Mouse (Mus musculus) midbrain, embryonic 14.5 days (tissue): Measurements from ENCODE around the gene Gpr156. TPM values are rescaled to one million over a fixed set of nuclear protein-coding genes. Genes with fewer than 3 reads are reported as not detected.

Experiments
- ATAC-seq: fragments of 200-750 bp; cut with Nextera tagmentation; 2 replicates; pipeline ENCODE4 v1.8.0; 2017; ENCODE audit warnings: moderate number of reproducible peaks, moderate library complexity; ENCODE audit not compliant: low FRiP score, low TSS enrichment
- DNase-seq: peaks from one replicate; pipeline ENCODE4 v3.0.0-alpha.2; 2015
- H3K27ac ChIP-seq: fragments of 300-500 bp; sonication (generic); replicated peaks from 2 replicates; pipeline ENCODE4 v1.5.1; 2014; ENCODE audit warnings: mild to moderate bottlenecking, low read depth, low read length, moderate library complexity
- H3K27me3 ChIP-seq: fragments of 300-500 bp; sonication (generic); 2 replicates; pipeline ENCODE4 v1.6.1; 2014; ENCODE audit warnings: low read length, control low read depth, mixed read lengths; ENCODE audit not compliant: control insufficient read depth, insufficient read depth
- H3K36me3 ChIP-seq: fragments of 300-500 bp; sonication (generic); 2 replicates; pipeline ENCODE4 v1.6.1; 2014; ENCODE audit warnings: low read length, control low read depth; ENCODE audit not compliant: control insufficient read depth, insufficient read depth
- H3K4me1 ChIP-seq: fragments of 300-500 bp; sonication (generic); 2 replicates; pipeline ENCODE4 v1.6.1; 2014; ENCODE audit warnings: mild to moderate bottlenecking, antibody characterized with exemption, low read length, control low read depth; ENCODE audit not compliant: control insufficient read depth, insufficient read depth
- H3K4me2 ChIP-seq: fragments of 300-500 bp; sonication (generic); 2 replicates; pipeline ENCODE4 v1.6.1; 2014; ENCODE audit warnings: mild to moderate bottlenecking, low read length, moderate library complexity
- H3K4me3 ChIP-seq: fragments of 300-500 bp; sonication (generic); replicated peaks from 2 replicates; pipeline ENCODE4 v1.5.1; 2014; ENCODE audit warnings: low read depth, low read length
- H3K9ac ChIP-seq: fragments of 300-500 bp; sonication (generic); replicated peaks from 2 replicates; pipeline ENCODE4 v1.6.1; 2014; ENCODE audit warnings: mild to moderate bottlenecking, low read length, moderate library complexity
- H3K9me3 ChIP-seq: fragments of 300-500 bp; sonication (generic); 2 replicates; pipeline ENCODE4 v1.6.1; 2016; ENCODE audit warnings: low read length, control low read depth, mixed read lengths; ENCODE audit not compliant: control insufficient read depth
- WGBS: fragments of 180-500 bp; shearing (Covaris S2); extraction: QIAGEN DNeasy Blood & Tissue Kit; methylation state at CpG from one replicate; pipeline ENCODE4 v1.1.7; 2014; 5-methylcytosine and 5-hydroxymethylcytosine counted together
- polyA plus RNA-seq: library from polyadenylated mRNA; unstranded; fragments of >200 nt; fragmentation: Nextera tagmentation; extraction: Ambion mirVana; gene quantifications from 2 replicates; pipeline ENCODE4 v1.2.1, GENCODE M21; 2014

Gpr156 gene
- polyA plus RNA-seq, 1 experiment from 2014 or later: 7.6 TPM

DNA sequence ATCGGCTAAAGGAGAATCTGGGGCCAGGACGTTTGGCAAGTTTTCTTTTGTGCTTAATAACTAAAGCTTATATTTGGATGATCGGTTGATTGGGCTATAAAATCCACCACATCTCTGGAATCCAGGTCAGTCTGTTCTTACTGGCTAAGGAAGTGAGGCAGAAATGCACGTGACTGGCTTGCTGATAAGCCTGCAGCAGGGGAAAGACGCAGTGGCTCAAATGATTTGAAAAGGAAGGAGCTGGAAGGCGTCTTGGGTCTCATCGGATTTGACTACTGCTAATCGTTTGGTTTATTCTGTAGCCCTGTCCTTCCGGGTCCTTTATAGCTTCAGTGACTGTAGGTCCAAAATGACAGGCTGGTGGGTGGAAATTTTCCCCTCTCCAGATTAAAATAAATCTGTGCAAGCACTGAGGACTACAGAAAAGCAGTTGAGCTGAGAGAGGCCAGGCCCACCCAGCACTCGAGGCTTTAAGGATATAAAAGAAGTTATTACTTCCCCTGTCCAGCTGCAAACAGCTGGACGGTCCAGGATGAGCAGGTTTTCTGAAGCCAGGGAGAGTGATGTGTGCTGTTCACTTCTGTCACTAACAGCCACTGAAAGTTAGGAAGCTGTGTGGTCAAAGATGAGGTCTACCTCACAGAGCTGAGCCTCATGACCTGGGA is 57.7 kb downstream of the Gpr156 start:
- H3K27ac ChIP-seq: peak overlapping the region; percentile 80
- DNase-seq (peak; percentile 75), ATAC-seq (peak; percentile 48; the same call in 1 of the 2 replicates)
- H3K4me3 ChIP-seq: no peak overlapping the region
- H3K4me2 ChIP-seq: peak overlapping the region; percentile 21
- peaks cover 19% of the 10 kb centered on the region for H3K4me1 ChIP-seq
- no peaks in the 10 kb centered on the region for H3K27me3 ChIP-seq
- H3K36me3 ChIP-seq: no peaks in the 10 kb centered on the region
- H3K9me3 ChIP-seq: no peaks in the 10 kb centered on the region
- WGBS: 39% methylated on average over 11 of the region's 11 CpGs
- H3K9ac ChIP-seq: no peak overlapping the region

- H3K4me2 ChIP-seq: no peak overlapping the region
- no peak overlapping the region for H3K4me3 ChIP-seq
- DNase-seq: peak; percentile 67
- H3K4me1 ChIP-seq: peaks cover 19% of the 10 kb centered on the region
- no peaks in the 10 kb centered on the region for H3K36me3 ChIP-seq
- 0 out of 2 replicates have a peak, but pooled peaks have one; percentile 17 for ATAC-seq
- 65% methylated on average over 13 of the region's 13 CpGs for WGBS
- H3K9me3 ChIP-seq: no peaks in the 10 kb centered on the region
- H3K9ac ChIP-seq: no peak overlapping the region
- peak overlapping the region; percentile 80 for H3K27ac ChIP-seq
- no peaks in the 10 kb centered on the region for H3K27me3 ChIP-seq
These were observed 58.4 kb downstream of the Gpr156 start for GRCm38 (mm10) chr16:37974520-37975340.

DNA sequence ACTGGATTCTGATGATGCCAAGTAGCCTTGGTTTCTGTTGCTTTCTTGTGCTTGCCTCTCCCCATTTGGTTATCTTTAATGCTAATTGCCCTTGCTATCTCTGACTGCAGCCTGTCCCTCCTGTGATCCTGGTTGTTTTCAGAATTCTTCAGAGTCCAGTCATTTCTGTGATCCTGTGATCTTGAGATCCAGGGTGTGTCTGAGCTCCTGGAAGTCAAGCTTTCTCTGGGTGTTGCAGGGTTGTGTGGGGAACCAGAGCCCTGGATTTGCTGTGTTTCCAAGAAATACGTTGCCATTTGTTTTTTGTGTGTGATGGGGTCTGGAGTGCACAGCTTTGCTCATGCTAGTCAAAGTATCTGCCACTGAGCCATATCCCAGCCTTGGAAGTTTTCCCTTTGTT is 65.6 kb downstream of the Gpr156 start:
- 69% methylated on average over 1 of the region's 1 CpGs for WGBS
- DNase-seq (no peak), ATAC-seq (no peak)
- H3K4me3 ChIP-seq: no peak overlapping the region
- H3K9ac ChIP-seq: no peak overlapping the region
- H3K27ac ChIP-seq: no peak overlapping the region
- H3K9me3 ChIP-seq: no peaks in the 10 kb centered on the region
- H3K36me3 ChIP-seq: no peaks in the 10 kb centered on the region
- H3K4me2 ChIP-seq: no peak overlapping the region
- H3K4me1 ChIP-seq: no peaks in the 10 kb centered on the region
- H3K27me3 ChIP-seq: no peaks in the 10 kb centered on the region

DNA sequence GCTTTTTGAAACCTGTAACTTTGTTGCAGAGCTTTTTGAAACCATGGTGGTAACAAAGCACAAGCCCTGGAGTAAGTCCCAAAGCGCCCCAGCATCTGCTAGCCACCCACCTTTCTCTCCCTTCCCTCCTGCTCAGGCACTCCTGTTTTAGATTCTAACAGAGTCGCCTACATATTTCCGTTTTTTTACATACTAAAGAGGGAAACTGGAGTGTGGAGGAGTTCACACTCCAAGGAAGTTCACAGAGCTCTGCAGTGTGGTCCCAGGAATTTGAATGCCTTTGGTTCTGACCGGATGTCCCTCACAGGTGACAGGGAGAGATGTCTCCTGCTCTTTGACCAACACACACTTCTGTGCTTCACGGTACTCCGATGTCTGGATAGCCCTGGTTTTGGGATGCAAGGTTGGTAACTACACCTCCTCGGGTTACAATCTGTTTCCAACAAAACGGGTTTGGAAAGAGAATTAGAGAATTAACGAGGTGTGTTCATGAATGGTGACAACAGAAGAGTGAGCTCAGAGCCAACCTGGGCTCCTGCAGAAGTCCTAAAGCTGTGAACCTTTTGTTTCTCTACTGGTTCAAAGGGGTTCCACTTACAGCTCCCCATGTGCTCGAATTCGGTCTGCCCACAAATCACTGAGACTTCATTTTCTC is 72.0 kb downstream of the Gpr156 start:
- Histone ChIP-seq H3K4me1 (peaks cover 8% of the 10 kb centered on the region; the same call in 1 of the 2 replicates), H3K9me3 (no peaks in the 10 kb centered on the region), H3K9ac (no peak overlapping the region), H3K4me3 (no peak overlapping the region), H3K27me3 (no peaks in the 10 kb centered on the region), H3K4me2 (no peak overlapping the region), H3K36me3 (no peaks in the 10 kb centered on the region), H3K27ac (no peak overlapping the region)
- WGBS: 73% methylated on average over 11 of the region's 11 CpGs
- DNase-seq (no peak), ATAC-seq (no peak)

DNA sequence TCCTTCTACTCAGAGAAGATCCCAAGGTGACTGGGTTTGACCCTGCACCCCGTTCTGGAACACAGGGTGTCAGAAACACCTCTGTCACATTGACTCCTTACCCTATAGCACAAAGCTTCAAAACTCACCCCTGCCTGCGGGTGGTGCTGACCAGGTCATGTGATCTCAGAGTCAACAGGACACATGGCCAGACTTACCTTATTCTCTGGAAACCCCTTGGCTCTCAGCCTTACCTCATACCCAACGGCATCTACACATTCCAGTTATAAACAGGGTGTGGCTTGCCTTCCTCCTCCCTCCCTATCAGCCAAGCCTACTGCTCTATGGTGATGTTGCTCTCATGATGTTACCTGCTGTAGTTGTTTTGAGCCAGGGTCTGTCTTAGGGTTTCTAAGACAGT is 73.5 kb downstream of the Gpr156 start:
- no peak overlapping the region for H3K4me3 ChIP-seq
- H3K27me3 ChIP-seq: no peaks in the 10 kb centered on the region
- H3K36me3 ChIP-seq: no peaks in the 10 kb centered on the region
- WGBS: 83% methylated on average over 3 of the region's 3 CpGs
- H3K9ac ChIP-seq: no peak overlapping the region
- no peak for DNase-seq
- H3K9me3 ChIP-seq: no peaks in the 10 kb centered on the region
- H3K4me2 ChIP-seq: no peak overlapping the region
- H3K27ac ChIP-seq: peak overlapping the region; percentile 85
- no peak for ATAC-seq
- peaks cover 12% of the 10 kb centered on the region; the same call in 1 of the 2 replicates for H3K4me1 ChIP-seq

- Histone ChIP-seq H3K9me3 (no peaks in the 10 kb centered on the region), H3K9ac (no peak overlapping the region; the same call in 1 of the 2 replicates), H3K27me3 (no peaks in the 10 kb centered on the region), H3K27ac (peak overlapping the region; percentile 85), H3K4me3 (no peak overlapping the region), H3K4me2 (no peak overlapping the region), H3K36me3 (no peaks in the 10 kb centered on the region), H3K4me1 (peaks cover 12% of the 10 kb centered on the region; the same call in 1 of the 2 replicates)
- peak; percentile 82 for DNase-seq
- WGBS: 7% methylated on average over 10 of the region's 10 CpGs
- peak; percentile 85 for ATAC-seq
These were observed 74.5 kb downstream of the Gpr156 start for GRCm38 (mm10) chr16:37990553-37991344.

- no peak overlapping the region for H3K27ac ChIP-seq
- no peak overlapping the region for H3K9ac ChIP-seq
- no peaks in the 10 kb centered on the region for H3K27me3 ChIP-seq
- peaks cover 12% of the 10 kb centered on the region; the same call in 1 of the 2 replicates for H3K4me1 ChIP-seq
- no peak overlapping the region for H3K4me2 ChIP-seq
- no peak overlapping the region for H3K4me3 ChIP-seq
- ATAC-seq: no peak
- 49% methylated on average over 8 of the region's 8 CpGs for WGBS
- no peaks in the 10 kb centered on the region for H3K36me3 ChIP-seq
- DNase-seq: no peak
- H3K9me3 ChIP-seq: no peaks in the 10 kb centered on the region
These were observed 76.5 kb downstream of the Gpr156 start for GRCm38 (mm10) chr16:37992806-37993205.

DNA sequence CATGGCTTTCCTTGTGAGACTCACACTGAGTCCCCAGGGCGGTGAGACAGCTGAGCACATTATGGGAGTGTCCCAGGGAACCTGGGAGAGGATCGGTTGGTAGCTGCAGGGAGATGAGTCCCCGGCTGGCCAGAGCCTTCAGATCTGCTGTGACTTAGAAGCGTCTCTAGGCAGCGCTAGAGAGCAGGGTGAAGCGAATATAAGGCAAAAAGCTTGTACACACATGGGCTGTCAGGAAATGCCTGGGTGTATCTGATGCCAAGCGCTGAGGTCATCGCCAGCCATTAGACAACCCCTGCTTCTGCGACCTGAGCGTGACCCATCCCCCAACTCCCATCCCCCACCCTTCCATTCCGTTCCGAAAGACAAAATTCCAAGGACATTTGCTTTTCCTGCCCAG is 78.4 kb downstream of the Gpr156 start:
- Histone ChIP-seq H3K9ac (no peak overlapping the region), H3K4me1 (peaks cover 12% of the 10 kb centered on the region; the same call in 1 of the 2 replicates), H3K27me3 (no peaks in the 10 kb centered on the region), H3K27ac (no peak overlapping the region), H3K4me2 (no peak overlapping the region), H3K36me3 (no peaks in the 10 kb centered on the region), H3K9me3 (no peaks in the 10 kb centered on the region), H3K4me3 (no peak overlapping the region)
- ATAC-seq: 0 out of 2 replicates have a peak, but pooled peaks have one; percentile 9
- 19% methylated on average over 12 of the region's 12 CpGs for WGBS
- DNase-seq: peak; percentile 74
